18 mouse cellular contexts compared by ENCODE assay signal in genomic region chr1:97496915-97497314, GRCm38 (mm10).
DNase-seq lines count a peak whose midpoint lies in the region; ATAC-seq and TF ChIP-seq lines count a peak whose summit lies in the region.
"Had no signal": no experiment of that assay in that cellular context is flagged by ENCODE, and none has a peak within 500 bp of the region (broad histone marks: within the 10 kb centered on the region; RNA-seq: fewer than 3 reads in every experiment).

No protein-coding gene starts in this region.

- WGBS in forebrain, postnatal 0 days, result 55% methylated on average over 1 of the region's 1 CpGs
- 67% methylated on average over 1 of the region's 1 CpGs for WGBS in forebrain, embryonic 13.5 days
- WGBS in kidney, postnatal 0 days, result 70% methylated on average over 1 of the region's 1 CpGs
- 72% methylated on average over 1 of the region's 1 CpGs for WGBS in midbrain, postnatal 0 days
- WGBS in midbrain, embryonic 16.5 days, result 71% methylated on average over 1 of the region's 1 CpGs

- H3K27ac ChIP-seq in forebrain, postnatal 0 days (ENCODE audit: low read depth, low read length), result no peak overlapping the region
- H3K27ac ChIP-seq in forebrain, embryonic 13.5 days, result no peak overlapping the region
- H3K27ac ChIP-seq in kidney, postnatal 0 days, result no peak overlapping the region
- H3K27ac ChIP-seq in midbrain, postnatal 0 days (ENCODE audit: low read depth, low read length), result no peak overlapping the region
- H3K27ac ChIP-seq in midbrain, embryonic 16.5 days (ENCODE audit: low read length), result no peak overlapping the region
- H3K27ac ChIP-seq: embryonic facial prominence, embryonic 12.5 days; limb, embryonic 15.5 days; macrophage; midbrain, embryonic 13.5 days had no signal

- no peak overlapping the region for H3K9ac ChIP-seq in forebrain, postnatal 0 days
- H3K9ac ChIP-seq in forebrain, embryonic 13.5 days, result no peak overlapping the region
- no peak overlapping the region for H3K9ac ChIP-seq in kidney, postnatal 0 days (ENCODE audit: low read depth, low read length)
- no peak overlapping the region for H3K9ac ChIP-seq in midbrain, postnatal 0 days (replicated peaks; ENCODE audit: low read length, poor library complexity, severe bottlenecking)
- H3K9ac ChIP-seq in midbrain, embryonic 16.5 days (ENCODE audit: low read depth, low read length), result no peak overlapping the region
- H3K9ac ChIP-seq: embryonic facial prominence, embryonic 12.5 days; limb, embryonic 15.5 days; midbrain, embryonic 13.5 days had no signal

- peak; percentile 3 for DNase-seq in forebrain, postnatal 0 days
- no peak for DNase-seq in kidney, postnatal 0 days (ENCODE audit: low spot score)
- no peak for DNase-seq in kidney, postnatal 10 days
- no peak for DNase-seq in midbrain, postnatal 0 days (ENCODE audit: low spot score)
- DNase-seq in telencephalon, adult 2 months (ENCODE audit: low read depth, low spot score), result peak; percentile 33
- DNase-seq in spleen, adult 18-20 months, result no peak
- DNase-seq: cerebellum, adult 11 months; gastrocnemius, postnatal 14 days; kidney, postnatal 4 days; lung, adult 18-20 months had no signal

- ATAC-seq in forebrain, postnatal 0 days, result no peak
- no peak for ATAC-seq in forebrain, embryonic 13.5 days
- ATAC-seq in kidney, postnatal 0 days (replicated peaks; ENCODE audit: low FRiP score, low read depth), result no peak
- ATAC-seq in midbrain, postnatal 0 days (ENCODE audit: low FRiP score), result no peak
- no peak for ATAC-seq in midbrain, embryonic 16.5 days
- ATAC-seq: forebrain, embryonic 16.5 days; intestine, embryonic 16.5 days; midbrain, embryonic 13.5 days had no signal

- no peaks in the 10 kb centered on the region for H3K4me1 ChIP-seq in forebrain, postnatal 0 days (ENCODE audit: insufficient read depth)
- H3K4me1 ChIP-seq in forebrain, embryonic 13.5 days, result no peaks in the 10 kb centered on the region
- no peaks in the 10 kb centered on the region for H3K4me1 ChIP-seq in kidney, postnatal 0 days (replicated peaks; ENCODE audit: insufficient read depth, low read length)
- H3K4me1 ChIP-seq in midbrain, postnatal 0 days (ENCODE audit: insufficient read depth, low read length), result no peaks in the 10 kb centered on the region
- no peaks in the 10 kb centered on the region for H3K4me1 ChIP-seq in midbrain, embryonic 16.5 days (ENCODE audit: control insufficient read depth, insufficient read depth, low read length)
- H3K4me1 ChIP-seq: embryonic facial prominence, embryonic 12.5 days; limb, embryonic 15.5 days; midbrain, embryonic 13.5 days had no signal

- no peak; the same call in 1 of the 2 replicates for TF ChIP-seq CTCF in forebrain, postnatal 0 days (IDR thresholded peaks at IDR 0.05; ENCODE audit: low read depth)
- TF ChIP-seq CTCF in kidney, postnatal 0 days (IDR thresholded peaks at IDR 0.05; ENCODE audit: low read depth), result peak; percentile 34; the same call in 1 of the 2 replicates
- TF ChIP-seq CTCF in midbrain, postnatal 0 days (IDR thresholded peaks at IDR 0.05), result peak; percentile 41; the same call in 1 of the 2 replicates

- no peak overlapping the region for H3K4me3 ChIP-seq in forebrain, postnatal 0 days (ENCODE audit: low read depth, low read length)
- no peak overlapping the region for H3K4me3 ChIP-seq in forebrain, embryonic 13.5 days
- H3K4me3 ChIP-seq in kidney, postnatal 0 days (replicated peaks; ENCODE audit: low read depth, low read length), result no peak overlapping the region
- H3K4me3 ChIP-seq in midbrain, postnatal 0 days (ENCODE audit: low read depth, low read length), result no peak overlapping the region
- H3K4me3 ChIP-seq in midbrain, embryonic 16.5 days (ENCODE audit: low read depth, low read length), result no peak overlapping the region
- H3K4me3 ChIP-seq: embryonic facial prominence, embryonic 12.5 days; limb, embryonic 15.5 days; midbrain, embryonic 13.5 days had no signal

- H3K27me3 ChIP-seq in forebrain, postnatal 0 days (ENCODE audit: insufficient read depth, low read length), result no peaks in the 10 kb centered on the region
- H3K27me3 ChIP-seq in forebrain, embryonic 13.5 days, result no peaks in the 10 kb centered on the region
- H3K27me3 ChIP-seq in kidney, postnatal 0 days (ENCODE audit: insufficient read depth, low read length), result no peaks in the 10 kb centered on the region
- H3K27me3 ChIP-seq in midbrain, postnatal 0 days (ENCODE audit: insufficient read depth, low read length), result no peaks in the 10 kb centered on the region
- H3K27me3 ChIP-seq in midbrain, embryonic 16.5 days (ENCODE audit: control insufficient read depth, insufficient read depth, low read depth, low read length), result no peaks in the 10 kb centered on the region
- H3K27me3 ChIP-seq: embryonic facial prominence, embryonic 12.5 days; limb, embryonic 15.5 days; midbrain, embryonic 13.5 days had no signal

- H3K36me3 ChIP-seq in forebrain, postnatal 0 days (ENCODE audit: insufficient read depth), result no peaks in the 10 kb centered on the region
- no peaks in the 10 kb centered on the region for H3K36me3 ChIP-seq in forebrain, embryonic 13.5 days (ENCODE audit: poor library complexity, severe bottlenecking)
- no peaks in the 10 kb centered on the region for H3K36me3 ChIP-seq in kidney, postnatal 0 days (ENCODE audit: insufficient read depth, low read length)
- no peaks in the 10 kb centered on the region for H3K36me3 ChIP-seq in midbrain, postnatal 0 days (ENCODE audit: insufficient read depth, low read length)
- H3K36me3 ChIP-seq in midbrain, embryonic 16.5 days (ENCODE audit: control insufficient read depth, insufficient read depth, low read length), result no peaks in the 10 kb centered on the region
- H3K36me3 ChIP-seq: embryonic facial prominence, embryonic 12.5 days; limb, embryonic 15.5 days; midbrain, embryonic 13.5 days had no signal

- H3K4me2 ChIP-seq in forebrain, postnatal 0 days (ENCODE audit: low read depth), result no peak overlapping the region
- H3K4me2 ChIP-seq in forebrain, embryonic 13.5 days, result no peak overlapping the region
- no peak overlapping the region for H3K4me2 ChIP-seq in kidney, postnatal 0 days (ENCODE audit: low read length)
- no peak overlapping the region for H3K4me2 ChIP-seq in midbrain, postnatal 0 days (ENCODE audit: low read depth, low read length, poor library complexity, severe bottlenecking)
- no peak overlapping the region for H3K4me2 ChIP-seq in midbrain, embryonic 16.5 days (ENCODE audit: low read length)
- H3K4me2 ChIP-seq: embryonic facial prominence, embryonic 12.5 days; limb, embryonic 15.5 days; midbrain, embryonic 13.5 days had no signal

- H3K9me3 ChIP-seq in forebrain, postnatal 0 days (ENCODE audit: low read length), result no peaks in the 10 kb centered on the region
- H3K9me3 ChIP-seq in forebrain, embryonic 13.5 days (replicated peaks), result no peaks in the 10 kb centered on the region
- H3K9me3 ChIP-seq in kidney, postnatal 0 days (replicated peaks; ENCODE audit: low read length), result no peaks in the 10 kb centered on the region
- no peaks in the 10 kb centered on the region for H3K9me3 ChIP-seq in midbrain, postnatal 0 days (ENCODE audit: low read length)
- H3K9me3 ChIP-seq in midbrain, embryonic 16.5 days (replicated peaks; ENCODE audit: control insufficient read depth, low read length, poor library complexity, severe bottlenecking), result no peaks in the 10 kb centered on the region
- H3K9me3 ChIP-seq: embryonic facial prominence, embryonic 12.5 days; limb, embryonic 15.5 days; midbrain, embryonic 13.5 days had no signal

Comparison
In these comparisons a context has a peak if more than half of its experiments do, and no peak if none do; other contexts are left out.
1. DNase-seq: peak in forebrain, postnatal 0 days (single experiment) and telencephalon, adult 2 months (single experiment); none in kidney, postnatal 0 days (single experiment), kidney, postnatal 10 days (single experiment), midbrain, postnatal 0 days (single experiment) and spleen, adult 18-20 months (0 of 2).